Mouse (Mus musculus) erythroblast, embryonic 14.5 days (primary cell): ENCODE results near the gene Ccdc22. TPM values are rescaled to one million over a fixed set of nuclear protein-coding genes. Genes with fewer than 3 reads are reported as not detected.

ENCODE experiments used
- H3K27me3 ChIP-seq: 2 replicates; pipeline ENCODE4 v1.6.1; 2012; ENCODE audit warnings: inconsistent platforms; ENCODE audit not compliant: control insufficient read depth
- H3K36me3 ChIP-seq: 2 replicates; pipeline ENCODE4 v1.6.1; 2012; ENCODE audit warnings: mild to moderate bottlenecking, inconsistent platforms; ENCODE audit not compliant: control insufficient read depth
- H3K4me1 ChIP-seq: 2 replicates; pipeline ENCODE4 v1.6.1; 2012; ENCODE audit warnings: inconsistent platforms; ENCODE audit not compliant: control insufficient read depth
- H3K4me3 ChIP-seq: replicated peaks from 2 replicates; pipeline ENCODE3; 2012; ENCODE audit warnings: moderate library complexity, mild to moderate bottlenecking, inconsistent platforms
- H3K9me3 ChIP-seq: 2 replicates; pipeline ENCODE4 v1.6.1; 2012; ENCODE audit warnings: low read length, inconsistent platforms, mixed read lengths; ENCODE audit not compliant: control insufficient read depth
- GATA1 ChIP-seq: IDR thresholded peaks from 2 replicates; pipeline ENCODE4 v1.6.1; 2012; ENCODE audit warnings: low read length, inconsistent platforms, mixed read lengths
- TAL1 ChIP-seq: IDR thresholded peaks from 3 replicates; pipeline ENCODE4 v1.6.1; 2012; ENCODE audit warnings: low read length, inconsistent platforms, mixed read lengths
- polyA plus RNA-seq: library from polyadenylated mRNA; stranded (reverse); fragments of >175 nt; gene quantifications from 2 replicates; pipeline ENCODE4 v1.2.3, GENCODE M21; 2012

Gene Ccdc22
- polyA plus RNA-seq, result 2.8 and 3.4 TPM in 2 replicates

- peaks cover 18% of the 10 kb centered on the region for H3K4me1 ChIP-seq
- TF ChIP-seq GATA1 (no peak), TAL1 (0 out of 3 replicates have a peak, but pooled peaks have one; percentile 16)
- peaks cover 22% of the 10 kb centered on the region for H3K27me3 ChIP-seq
- peaks cover 32% of the 10 kb centered on the region for H3K36me3 ChIP-seq
- H3K4me3 ChIP-seq, result peak within 1 kb of the TSS; percentile 71
- no peaks in the 10 kb centered on the region for H3K9me3 ChIP-seq
These were observed at the start of gene Ccdc22 for GRCm38 (mm10) chrX:7604879-7605574. Gene Ccdc22, minus strand, starts transcription at chrX:7605517.

DNA sequence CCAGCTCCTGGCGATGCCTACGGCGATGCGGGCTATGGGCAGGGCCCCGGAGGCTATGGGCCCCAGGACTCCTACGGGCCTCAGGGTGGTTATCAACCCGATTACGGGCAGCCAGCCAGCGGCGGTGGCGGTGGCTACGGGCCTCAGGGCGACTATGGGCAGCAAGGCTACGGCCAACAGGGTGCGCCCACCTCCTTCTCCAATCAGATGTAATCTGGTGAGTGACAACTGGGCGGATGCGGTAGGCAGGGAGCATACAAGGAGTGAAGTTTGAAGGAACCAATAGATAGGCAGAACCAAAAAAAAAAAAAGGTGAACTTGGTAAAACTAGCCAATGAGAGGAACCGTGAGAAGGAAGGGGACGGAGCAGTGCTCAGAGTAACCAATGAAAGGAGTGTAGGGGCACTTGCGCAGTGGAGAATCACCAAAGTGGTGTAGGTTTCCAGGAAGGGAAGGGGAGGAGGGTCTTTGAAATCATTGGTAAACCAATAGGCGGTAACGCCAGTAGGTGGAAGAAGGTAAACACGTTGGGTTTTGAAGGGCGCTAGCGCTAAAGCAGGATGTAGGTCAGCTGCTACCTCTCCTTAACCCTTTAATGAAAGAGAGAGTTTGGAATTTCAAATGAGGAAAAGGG lies 43.5 kb upstream of the Ccdc22 start:
- Histone ChIP-seq H3K36me3 (no peaks in the 10 kb centered on the region), H3K27me3 (peaks cover 5% of the 10 kb centered on the region; the same call in 1 of the 2 replicates), H3K9me3 (no peaks in the 10 kb centered on the region), H3K4me3 (peak overlapping the region; percentile 63), H3K4me1 (peaks cover 22% of the 10 kb centered on the region)
- TF ChIP-seq GATA1 (no peak), TAL1 (no peak)

GRCm38 (mm10) chrX:7645349-7645748 lies 40.0 kb upstream of the Ccdc22 start:
- H3K27me3 ChIP-seq, result peaks cover 23% of the 10 kb centered on the region

DNA sequence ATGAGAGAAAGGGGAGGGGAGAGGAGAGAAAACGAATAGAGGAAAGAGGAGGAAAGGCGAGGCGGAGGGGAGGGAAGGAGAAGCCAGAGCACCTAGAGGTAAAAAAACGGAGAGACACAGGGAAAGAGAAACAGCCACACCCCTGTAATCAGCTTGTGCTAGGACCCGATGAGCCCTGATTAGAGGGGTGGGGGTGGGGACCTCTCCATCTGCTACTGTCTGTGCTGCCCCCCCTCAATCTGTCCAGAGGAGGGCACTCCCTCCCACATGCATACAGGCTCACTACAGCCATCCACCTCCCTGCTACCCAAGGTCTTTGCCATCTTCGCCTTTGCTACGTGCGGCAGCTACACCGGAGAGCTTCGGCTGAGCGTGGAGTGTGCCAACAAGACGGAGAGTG lies 35.5 kb upstream of the Ccdc22 start:
- H3K27me3 ChIP-seq, result peaks cover 36% of the 10 kb centered on the region
- H3K4me1 ChIP-seq, result peaks cover 38% of the 10 kb centered on the region
- H3K4me3 ChIP-seq, result no peak overlapping the region
- no peak for TF ChIP-seq GATA1
- no peak for TF ChIP-seq TAL1
- peaks cover 3% of the 10 kb centered on the region; the same call in 1 of the 2 replicates for H3K9me3 ChIP-seq
- no peaks in the 10 kb centered on the region for H3K36me3 ChIP-seq

More at GRCm38 (mm10) chrX:7645349-7645748, 40.0 kb upstream of the Ccdc22 start:
- H3K4me1 ChIP-seq, result peaks cover 31% of the 10 kb centered on the region
- no peaks in the 10 kb centered on the region for H3K36me3 ChIP-seq
- H3K9me3 ChIP-seq, result 0 out of 2 replicates have a peak, but pooled peaks cover 3% of the 10 kb centered on the region
- H3K4me3 ChIP-seq, result no peak overlapping the region
- TF ChIP-seq TAL1 (no peak), GATA1 (no peak)

GRCm38 (mm10) chrX:7639536-7640325 lies 34.4 kb upstream of the Ccdc22 start:
- Histone ChIP-seq H3K4me3 (no peak overlapping the region), H3K4me1 (peaks cover 37% of the 10 kb centered on the region), H3K9me3 (peaks cover 4% of the 10 kb centered on the region; the same call in 1 of the 2 replicates), H3K36me3 (no peaks in the 10 kb centered on the region), H3K27me3 (peaks cover 34% of the 10 kb centered on the region)
- TF ChIP-seq GATA1 (no peak), TAL1 (no peak)

- no peaks in the 10 kb centered on the region for H3K36me3 ChIP-seq
- H3K4me3 ChIP-seq, result peak within 1 kb of the TSS; percentile 54
- peaks cover 30% of the 10 kb centered on the region for H3K27me3 ChIP-seq
- TF ChIP-seq TAL1 (no peak), GATA1 (no peak)
- H3K9me3 ChIP-seq, result peaks cover 4% of the 10 kb centered on the region; the same call in 1 of the 2 replicates
- H3K4me1 ChIP-seq, result peaks cover 37% of the 10 kb centered on the region
These were observed 33.2 kb upstream of the Ccdc22 start, which contains the start of gene Syp for GRCm38 (mm10) chrX:7638401-7639091. Gene Syp, plus strand, starts transcription at chrX:7638471.

GRCm38 (mm10) chrX:7635101-7635500 lies 29.8 kb upstream of the Ccdc22 start:
- Histone ChIP-seq H3K36me3 (no peaks in the 10 kb centered on the region), H3K4me3 (no peak overlapping the region), H3K9me3 (peaks cover 2% of the 10 kb centered on the region; the same call in 1 of the 2 replicates), H3K27me3 (peaks cover 13% of the 10 kb centered on the region), H3K4me1 (peaks cover 26% of the 10 kb centered on the region)
- TF ChIP-seq GATA1, result no peak

DNA sequence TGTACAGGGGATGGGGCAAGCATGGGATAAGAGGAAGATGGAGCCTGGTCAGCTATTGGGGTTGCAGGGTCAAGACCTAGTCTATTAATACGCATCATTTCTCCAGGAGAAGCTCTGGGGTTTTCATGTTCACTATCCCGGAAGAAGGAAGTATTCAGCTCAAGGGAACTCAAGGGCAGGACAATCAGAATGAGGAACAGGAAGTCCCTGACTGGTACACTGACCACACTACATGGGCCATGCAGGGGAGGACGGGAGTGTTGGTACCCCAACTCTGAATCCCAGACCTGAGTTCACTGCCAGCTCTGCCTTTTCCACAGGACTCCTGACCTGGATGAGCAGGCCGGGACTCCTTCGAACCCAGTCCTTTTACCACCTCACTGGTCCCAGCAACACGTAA lies 27.2 kb upstream of the Ccdc22 start:
- peaks cover 2% of the 10 kb centered on the region; the same call in 1 of the 2 replicates for H3K9me3 ChIP-seq
- H3K4me3 ChIP-seq, result no peak overlapping the region
- H3K27me3 ChIP-seq, result no peaks in the 10 kb centered on the region
- TF ChIP-seq TAL1, result no peak
- TF ChIP-seq GATA1, result no peak
- H3K36me3 ChIP-seq, result no peaks in the 10 kb centered on the region
- H3K4me1 ChIP-seq, result peaks cover 2% of the 10 kb centered on the region
